Mouse (Mus musculus): ENCODE data around the gene Prss8.

DNA sequence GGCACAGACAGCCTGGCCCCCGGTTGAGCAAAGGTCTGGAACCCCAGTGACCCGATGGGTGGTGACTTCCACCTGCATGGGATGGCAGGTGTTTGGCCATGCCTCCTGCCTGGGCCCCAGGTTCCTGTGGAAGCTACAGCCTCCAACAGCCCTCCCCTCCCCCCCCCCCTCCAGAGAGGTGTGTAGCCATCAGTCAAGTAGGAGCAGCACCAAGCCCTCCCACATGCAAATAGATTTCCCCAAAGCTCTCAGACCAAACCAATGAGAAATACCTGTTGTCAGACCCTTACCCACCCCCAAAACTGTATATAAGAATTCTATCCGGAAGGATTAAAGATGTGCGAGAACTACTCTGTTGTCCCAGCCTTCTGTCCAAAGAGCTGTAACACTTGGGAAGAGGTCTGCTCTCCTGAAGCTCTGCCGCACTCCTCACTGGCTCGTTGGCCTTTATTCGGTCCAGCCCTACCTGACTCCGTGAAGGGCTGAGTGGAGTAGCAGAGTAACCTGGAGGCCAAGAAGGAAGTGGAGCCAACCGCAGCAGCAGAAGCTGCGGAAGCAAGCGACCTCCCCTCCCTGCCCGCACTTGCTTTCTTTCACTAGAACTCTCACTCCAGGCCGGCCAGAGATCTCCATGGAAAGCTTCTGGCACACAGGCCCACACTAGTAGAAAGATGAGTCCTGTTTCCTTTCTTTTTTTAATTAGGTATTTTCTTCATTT is 23.1 kb upstream of the Prss8 start:
- no peak for TF ChIP-seq CTCF (IDR thresholded peaks at IDR 0.05; ENCODE audit: borderline replicate concordance, control insufficient read depth, extremely low read depth, insufficient read depth, low read length, poor library complexity)
- TF ChIP-seq POLR2A (IDR thresholded peaks at IDR 0.05; ENCODE audit: control insufficient read depth, extremely low read depth, insufficient read depth, low read length, poor library complexity), result no peak

Data from thymus, adult 2 months (tissue).